Mouse (Mus musculus): ENCODE data around the gene Rad51b. TPM values are rescaled to one million over a fixed set of nuclear protein-coding genes. Genes with fewer than 3 reads are reported as not detected.

The Rad51b gene
- total and polyA plus RNA-seq, 3 experiments = 6.5 to 8.6 (median 8.5) TPM

GRCm38 (mm10) chr12:79613846-79614582, 316.9 kb downstream of the Rad51b start:
- H3K36me3 ChIP-seq (replicated peaks in 1 of 2; ENCODE audit: control insufficient read depth in 1 of 2, insufficient read depth in 1 of 2, low read length in 1 of 2) = peaks cover 0 to 3% of the 10 kb centered on the region in 2 experiments
- H3K9ac ChIP-seq (ENCODE audit: insufficient read depth, low read depth) = no peak overlapping the region
- H3K4me1 ChIP-seq (ENCODE audit: control insufficient read depth in 1 of 2, insufficient read depth in 2 of 2) = peaks cover 25 to 68% of the 10 kb centered on the region in 2 experiments
- in situ Hi-C loops (cut with MboI; ENCODE audit: low pct_ligation_motif_present, low pct_unique_long_range_greater_than_20kb, low sequenced_read_pairs) = loop anchor here (5.0 kb wide), 1 partner anchor 257 kb away; no protein-coding TSS in a partner anchor
- no peaks in the 10 kb centered on the region for H3K27me3 ChIP-seq (replicated peaks)
- dilution Hi-C loops (cut with MboI; ENCODE audit: extremely low pct_ligation_motif_present, extremely low pct_unique_long_range_greater_than_20kb, low sequenced_read_pairs) = no loop called here
- TF ChIP-seq TBP (conservative IDR thresholded peaks at IDR 0.05; ENCODE audit: low read depth, low read length) (no peak), POLR2A (IDR thresholded peaks at IDR 0.05; ENCODE audit: low read depth, low read length) (no peak), ELF1 (IDR thresholded peaks at IDR 0.05; ENCODE audit: low read depth, low read length) (no peak), PAX5 (IDR thresholded peaks at IDR 0.05; ENCODE audit: low read length) (no peak), E2F4 (IDR thresholded peaks at IDR 0.05; ENCODE audit: insufficient replicate concordance, low read depth, low read length) (no peak), ZKSCAN1 (IDR thresholded peaks at IDR 0.05; ENCODE audit: borderline replicate concordance, low read depth, low read length) (no peak), MAFK (IDR thresholded peaks at IDR 0.05; ENCODE audit: insufficient replicate concordance, low read length) (no peak), NELFE (IDR thresholded peaks at IDR 0.05; ENCODE audit: low read depth, low read length) (no peak), MAX (IDR thresholded peaks at IDR 0.05; ENCODE audit: low read length) (no peak), SIN3A (IDR thresholded peaks at IDR 0.05; ENCODE audit: low read length) (no peak), USF2 (conservative IDR thresholded peaks at IDR 0.05; ENCODE audit: low read depth, low read length) (no peak), RCOR1 (conservative IDR thresholded peaks at IDR 0.05; ENCODE audit: low read depth, low read length) (no peak), POLR2AphosphoS2 (IDR thresholded peaks at IDR 0.05; ENCODE audit: low read depth, low read length) (no peak), BHLHE40 (IDR thresholded peaks at IDR 0.05; ENCODE audit: low read depth, low read length) (no peak), JUND (conservative IDR thresholded peaks at IDR 0.05; ENCODE audit: low read depth, low read length) (no peak), ZMIZ1 (IDR thresholded peaks at IDR 0.05; ENCODE audit: low read depth, low read length) (no peak), TCF12 (IDR thresholded peaks at IDR 0.05; ENCODE audit: low read depth, low read length) (no peak), GABPA (IDR thresholded peaks at IDR 0.05; ENCODE audit: insufficient replicate concordance, low read depth, low read length) (no peak), HCFC1 (IDR thresholded peaks at IDR 0.05; ENCODE audit: low read depth, low read length) (no peak)
- H3K4me3 ChIP-seq (replicated peaks in 1 of 3; ENCODE audit: low read depth in 2 of 3, low read length in 2 of 3, poor library complexity in 1 of 3) = no peak overlapping the region
- H3K27ac ChIP-seq (ENCODE audit: insufficient read depth, low read depth) = no peak overlapping the region
- no peak for DNase-seq (ENCODE audit: extremely low read depth)
- H3K9me3 ChIP-seq (replicated peaks; ENCODE audit: low read length) = no peaks in the 10 kb centered on the region
- no peaks in the 10 kb centered on the region for H3K79me2 ChIP-seq (replicated peaks; ENCODE audit: control insufficient read depth, extremely low read depth, insufficient read depth, poor library complexity, severe bottlenecking)
- H3K4me2 ChIP-seq (ENCODE audit: insufficient read depth, low read depth, poor library complexity, severe bottlenecking) = no peak overlapping the region

- Histone ChIP-seq H3K9ac (ENCODE audit: insufficient read depth, low read depth) (0 out of 2 replicates have a peak overlapping the region, but pooled peaks have one; percentile 19), H3K9me3 (replicated peaks; ENCODE audit: low read length) (no peaks in the 10 kb centered on the region), H3K4me1 (ENCODE audit: control insufficient read depth in 1 of 2, insufficient read depth in 2 of 2) (peaks cover 25 to 71% of the 10 kb centered on the region in 2 experiments), H3K36me3 (replicated peaks in 1 of 2; ENCODE audit: control insufficient read depth in 1 of 2, insufficient read depth in 1 of 2, low read length in 1 of 2) (peaks cover 0 to 4% of the 10 kb centered on the region in 2 experiments), H3K27me3 (replicated peaks) (no peaks in the 10 kb centered on the region), H3K4me2 (ENCODE audit: insufficient read depth, low read depth, poor library complexity, severe bottlenecking) (no peak overlapping the region), H3K27ac (ENCODE audit: insufficient read depth, low read depth) (no peak overlapping the region), H3K79me2 (replicated peaks; ENCODE audit: control insufficient read depth, extremely low read depth, insufficient read depth, poor library complexity, severe bottlenecking) (no peaks in the 10 kb centered on the region), H3K4me3 (replicated peaks in 1 of 3; ENCODE audit: low read depth in 2 of 3, low read length in 2 of 3, poor library complexity in 1 of 3) (no peak overlapping the region)
- dilution Hi-C loops (cut with MboI; ENCODE audit: extremely low pct_ligation_motif_present, extremely low pct_unique_long_range_greater_than_20kb, low sequenced_read_pairs) = no loop called here
- TF ChIP-seq USF2 (conservative IDR thresholded peaks at IDR 0.05; ENCODE audit: low read depth, low read length) = no peak
- no peak for TF ChIP-seq UBTF (IDR thresholded peaks at IDR 0.05; ENCODE audit: low read depth, low read length)
- TF ChIP-seq JUN (IDR thresholded peaks at IDR 0.05; ENCODE audit: insufficient read depth, low read depth, low read length) = no peak
- TF ChIP-seq MEF2A (IDR thresholded peaks at IDR 0.05; ENCODE audit: borderline replicate concordance, low read depth, low read length) = peak; percentile 61; the same call in 1 of the 2 replicates
- TF ChIP-seq NRF1 (IDR thresholded peaks at IDR 0.05; ENCODE audit: low read depth, low read length) = no peak
- TF ChIP-seq JUND (conservative IDR thresholded peaks at IDR 0.05; ENCODE audit: low read depth, low read length) = 0 out of 2 replicates have a peak, but pooled peaks have one; percentile 24
- no peak for TF ChIP-seq POLR2AphosphoS2 (IDR thresholded peaks at IDR 0.05; ENCODE audit: low read depth, low read length)
- TF ChIP-seq MAFK (IDR thresholded peaks at IDR 0.05; ENCODE audit: insufficient replicate concordance, low read length) = no peak
- in situ Hi-C loops (cut with MboI; ENCODE audit: low pct_ligation_motif_present, low pct_unique_long_range_greater_than_20kb, low sequenced_read_pairs) = loop anchor here (5.0 kb wide), 1 partner anchor 257 kb away; no protein-coding TSS in a partner anchor
- no peak for DNase-seq (ENCODE audit: extremely low read depth)
Observed at GRCm38 (mm10) chr12:79614583-79614953, 317.5 kb downstream of the Rad51b start.
